Mouse (Mus musculus) hindbrain, postnatal 0 days (tissue): ENCODE data around the gene Trit1. TPM values are rescaled to one million over a fixed set of nuclear protein-coding genes. Genes with fewer than 3 reads are reported as not detected.

Source experiments
- ATAC-seq: fragments of 200-750 bp; cut with Nextera tagmentation; 2 replicates; pipeline ENCODE4 v1.8.0; 2017; ENCODE audit warnings: mild to moderate bottlenecking, moderate TSS enrichment, moderate library complexity
- DNase-seq: peaks from one replicate; pipeline ENCODE4 v3.0.0-alpha.2; 2015; ENCODE audit warnings: low spot score
- H3K27ac ChIP-seq: fragments of 300-500 bp; sonication (generic); 2 replicates; pipeline ENCODE4 v1.5.1; 2014; ENCODE audit warnings: mild to moderate bottlenecking
- H3K27me3 ChIP-seq: fragments of 300-500 bp; sonication (generic); 2 replicates; pipeline ENCODE4 v1.6.1; 2014; ENCODE audit warnings: low read length, mixed read lengths; ENCODE audit not compliant: insufficient read depth
- H3K36me3 ChIP-seq: fragments of 300-500 bp; sonication (generic); 2 replicates; pipeline ENCODE4 v1.6.1; 2014; ENCODE audit warnings: low read length, mixed read lengths; ENCODE audit not compliant: insufficient read depth
- H3K4me1 ChIP-seq: fragments of 300-500 bp; sonication (generic); 2 replicates; pipeline ENCODE4 v1.6.1; 2014; ENCODE audit warnings: antibody characterized with exemption, low read length, mixed read lengths; ENCODE audit not compliant: insufficient read depth
- H3K4me2 ChIP-seq: fragments of 300-500 bp; sonication (generic); 2 replicates; pipeline ENCODE4 v1.6.1; 2014; ENCODE audit warnings: low read depth, mild to moderate bottlenecking, low read length, moderate library complexity, mixed read lengths
- H3K4me3 ChIP-seq: fragments of 300-500 bp; sonication (generic); 2 replicates; pipeline ENCODE4 v1.5.1; 2014; ENCODE audit warnings: low read length
- H3K9ac ChIP-seq: fragments of 300-500 bp; sonication (generic); replicated peaks from 2 replicates; pipeline ENCODE4 v1.6.1; 2014; ENCODE audit warnings: mild to moderate bottlenecking, low read length, moderate library complexity, mixed read lengths
- H3K9me3 ChIP-seq: fragments of 300-500 bp; sonication (generic); 2 replicates; pipeline ENCODE4 v1.6.1; 2016; ENCODE audit warnings: low read length, mixed read lengths
- CTCF ChIP-seq: IDR thresholded peaks from 2 replicates; pipeline ENCODE4 v1.5.1; 2016; ENCODE audit warnings: antibody characterized with exemption, control low read depth, low read depth
- WGBS: fragments of 180-500 bp; shearing (Covaris S2); extraction: QIAGEN DNeasy Blood & Tissue Kit; methylation state at CpG from one replicate; pipeline ENCODE4 v1.1.7; 2014; 5-methylcytosine and 5-hydroxymethylcytosine counted together
- polyA plus RNA-seq: library from polyadenylated mRNA; unstranded; fragments of >200 nt; fragmentation: Nextera tagmentation; extraction: Ambion mirVana; gene quantifications from 2 replicates; pipeline ENCODE4 v1.2.1, GENCODE M21; 2015
- total RNA-seq: library from RNA; depleted of rRNA; stranded (reverse); fragments of >200 nt; gene quantifications from 2 replicates; pipeline ENCODE4 v1.2.3, GENCODE M21; 2014

Gene Trit1
- total and polyA plus RNA-seq, 2 experiments from 2014 or later = 18.3 to 18.5 TPM

GRCm38 (mm10) chr4:122996618-122997381, 19.6 kb upstream of the Trit1 start:
- Histone ChIP-seq H3K9me3 (no peaks in the 10 kb centered on the region), H3K4me2 (peak overlapping the region; percentile 90), H3K4me3 (peak overlapping the region; percentile 91), H3K27ac (peak overlapping the region; percentile 85), H3K36me3 (peaks cover 4% of the 10 kb centered on the region; the same call in 1 of the 2 replicates), H3K4me1 (peaks cover 19% of the 10 kb centered on the region), H3K9ac (peak overlapping the region; percentile 89), H3K27me3 (no peaks in the 10 kb centered on the region)
- peak; percentile 53 for TF ChIP-seq CTCF
- ATAC-seq = peak; percentile 13; the same call in 1 of the 2 replicates
- under 1% methylated on average over 47 of the region's 47 CpGs for WGBS
- peak; percentile 81 for DNase-seq

- ATAC-seq (peak; percentile 66), DNase-seq (peak; percentile 89)
- Histone ChIP-seq H3K9me3 (no peaks in the 10 kb centered on the region), H3K9ac (peak overlapping the region; percentile 29), H3K4me2 (peak overlapping the region; percentile 90), H3K27ac (peak overlapping the region; percentile 75), H3K27me3 (no peaks in the 10 kb centered on the region), H3K4me1 (peaks cover 19% of the 10 kb centered on the region), H3K36me3 (peaks cover 10% of the 10 kb centered on the region; the same call in 1 of the 2 replicates), H3K4me3 (peak overlapping the region; percentile 91)
- 5% methylated on average over 12 of the region's 12 CpGs for WGBS
- TF ChIP-seq CTCF = no peak
Observed at GRCm38 (mm10) chr4:122998537-122999262, 17.7 kb upstream of the Trit1 start.

DNA sequence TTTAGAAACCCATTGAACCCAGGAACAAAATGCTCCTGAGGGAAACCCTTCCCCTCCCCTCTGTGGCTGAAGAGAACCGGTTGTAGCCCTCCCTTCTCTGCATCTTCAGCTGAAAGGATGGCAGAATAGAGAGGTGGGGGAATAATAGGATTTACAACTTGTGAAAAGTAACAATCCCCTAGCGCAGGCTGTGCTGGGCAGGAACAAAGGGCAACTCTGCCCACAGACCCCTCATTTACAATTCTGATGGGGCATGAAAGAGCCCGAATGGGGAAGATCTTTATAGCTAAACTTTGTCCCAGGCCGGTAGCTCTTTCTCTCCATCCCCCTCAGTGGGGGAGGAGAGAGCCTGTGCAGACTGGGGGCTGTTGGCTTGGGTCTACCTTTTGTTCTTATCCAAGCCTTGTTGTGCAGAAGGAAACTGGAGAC, 17.1 kb upstream of the Trit1 start:
- peak overlapping the region; percentile 90 for H3K4me2 ChIP-seq
- ATAC-seq (no peak), DNase-seq (peak; percentile 29)
- peak overlapping the region; percentile 91 for H3K4me3 ChIP-seq
- H3K9ac ChIP-seq = peak overlapping the region; percentile 29
- H3K9me3 ChIP-seq = no peaks in the 10 kb centered on the region
- H3K36me3 ChIP-seq = peaks cover 10% of the 10 kb centered on the region; the same call in 1 of the 2 replicates
- no peak for TF ChIP-seq CTCF
- peaks cover 19% of the 10 kb centered on the region for H3K4me1 ChIP-seq
- WGBS = 6% methylated on average over 4 of the region's 4 CpGs
- peak overlapping the region; percentile 75 for H3K27ac ChIP-seq
- H3K27me3 ChIP-seq = no peaks in the 10 kb centered on the region

DNA sequence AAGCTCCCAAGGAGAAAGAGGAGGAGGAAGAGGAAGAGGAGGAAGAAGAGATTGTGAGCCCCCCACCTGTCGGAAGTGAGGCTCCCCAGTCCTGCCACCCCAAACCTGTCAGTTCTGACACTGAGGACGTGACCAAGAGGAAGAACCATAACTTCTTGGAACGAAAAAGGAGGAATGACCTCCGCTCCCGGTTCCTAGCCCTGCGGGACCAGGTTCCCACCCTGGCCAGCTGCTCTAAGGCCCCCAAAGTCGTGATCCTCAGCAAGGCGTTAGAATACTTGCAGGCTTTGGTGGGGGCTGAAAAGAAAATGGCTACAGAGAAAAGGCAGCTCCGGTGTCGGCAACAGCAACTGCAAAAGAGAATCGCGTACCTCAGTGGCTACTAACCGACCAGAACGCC, 16.3 kb upstream of the Trit1 start:
- 24% methylated on average over 14 of the region's 14 CpGs for WGBS
- Histone ChIP-seq H3K27ac (peak overlapping the region; percentile 75; the same call in 1 of the 2 replicates), H3K4me3 (peak overlapping the region; percentile 91; the same call in 1 of the 2 replicates), H3K27me3 (no peaks in the 10 kb centered on the region), H3K9ac (peak overlapping the region; percentile 29; the same call in 1 of the 2 replicates), H3K4me1 (peaks cover 19% of the 10 kb centered on the region), H3K9me3 (no peaks in the 10 kb centered on the region), H3K36me3 (peaks cover 10% of the 10 kb centered on the region; the same call in 1 of the 2 replicates), H3K4me2 (peak overlapping the region; percentile 90)
- TF ChIP-seq CTCF = no peak
- ATAC-seq = no peak
- DNase-seq = no peak

- ATAC-seq (no peak), DNase-seq (peak; percentile 59)
- Histone ChIP-seq H3K9ac (no peak overlapping the region; the same call in 1 of the 2 replicates), H3K27me3 (no peaks in the 10 kb centered on the region), H3K4me2 (peak overlapping the region; percentile 90), H3K4me1 (peaks cover 19% of the 10 kb centered on the region), H3K4me3 (no peak overlapping the region), H3K36me3 (peaks cover 10% of the 10 kb centered on the region; the same call in 1 of the 2 replicates), H3K9me3 (no peaks in the 10 kb centered on the region), H3K27ac (no peak overlapping the region)
- TF ChIP-seq CTCF = no peak
- WGBS = 22% methylated on average over 17 of the region's 17 CpGs
Observed at GRCm38 (mm10) chr4:123000617-123001342, 15.6 kb upstream of the Trit1 start.
